Mouse (Mus musculus) hindbrain, embryonic 16.5 days (tissue): ENCODE measurements around the gene Aldh3b1. TPM values are rescaled to one million over a fixed set of nuclear protein-coding genes. Genes with fewer than 3 reads are reported as not detected.

Experiments
- ATAC-seq: fragments of 200-750 bp; cut with Nextera tagmentation; 2 replicates; pipeline ENCODE4 v1.8.0; 2017; ENCODE audit warnings: moderate TSS enrichment, moderate library complexity
- H3K27ac ChIP-seq: fragments of 300-500 bp; sonication (generic); 2 replicates; pipeline ENCODE4 v1.5.1; 2014; ENCODE audit warnings: low read depth, mild to moderate bottlenecking, control low read depth, low read length, moderate library complexity
- H3K27me3 ChIP-seq: fragments of 300-500 bp; sonication (generic); replicated peaks from 2 replicates; pipeline ENCODE4 v1.6.1; 2014; ENCODE audit warnings: low read length; ENCODE audit not compliant: control insufficient read depth, insufficient read depth
- H3K36me3 ChIP-seq: fragments of 300-500 bp; sonication (generic); 2 replicates; pipeline ENCODE4 v1.6.1; 2014; ENCODE audit warnings: mild to moderate bottlenecking, low read length, moderate library complexity, mixed read lengths; ENCODE audit not compliant: control insufficient read depth, insufficient read depth
- H3K4me1 ChIP-seq: fragments of 300-500 bp; sonication (generic); 2 replicates; pipeline ENCODE4 v1.6.1; 2014; ENCODE audit warnings: low read depth, low read length; ENCODE audit not compliant: control insufficient read depth, insufficient read depth
- H3K4me2 ChIP-seq: fragments of 300-500 bp; sonication (generic); 2 replicates; pipeline ENCODE4 v1.6.1; 2014; ENCODE audit warnings: mild to moderate bottlenecking, low read length, control low read depth, moderate library complexity
- H3K4me3 ChIP-seq: fragments of 300-500 bp; sonication (generic); 2 replicates; pipeline ENCODE4 v1.5.1; 2014; ENCODE audit warnings: mild to moderate bottlenecking, low read length, control low read depth, moderate library complexity
- H3K9ac ChIP-seq: fragments of 300-500 bp; sonication (generic); 2 replicates; pipeline ENCODE4 v1.6.1; 2014; ENCODE audit warnings: low read depth, mild to moderate bottlenecking, control low read depth, low read length, moderate library complexity
- H3K9me3 ChIP-seq: fragments of 300-500 bp; sonication (generic); 2 replicates; pipeline ENCODE4 v1.6.1; 2014; ENCODE audit warnings: mild to moderate bottlenecking, low read length, moderate library complexity; ENCODE audit not compliant: control insufficient read depth
- WGBS: fragments of 180-500 bp; shearing (Covaris S2); extraction: QIAGEN DNeasy Blood & Tissue Kit; methylation state at CpG from one replicate; pipeline ENCODE4 v1.1.7; 2014; 5-methylcytosine and 5-hydroxymethylcytosine counted together
- polyA plus RNA-seq: library from polyadenylated mRNA; unstranded; fragments of >200 nt; fragmentation: Nextera tagmentation; extraction: Ambion mirVana; gene quantifications from 2 replicates; pipeline ENCODE4 v1.2.1, GENCODE M21; 2015

Aldh3b1 gene
- polyA plus RNA-seq, 1 experiment from 2014 or later: 3.1 TPM

- Histone ChIP-seq H3K27ac (no peak within 1 kb of the TSS), H3K4me3 (peak within 1 kb of the TSS; percentile 47), H3K9me3 (no peaks in the 10 kb centered on the region), H3K36me3 (peaks cover 15% of the 10 kb centered on the region), H3K27me3 (no peaks in the 10 kb centered on the region), H3K4me2 (peak within 1 kb of the TSS; percentile 74), H3K4me1 (peaks cover 13% of the 10 kb centered on the region), H3K9ac (peak within 1 kb of the TSS; percentile 65)
- WGBS: 7% methylated on average over 35 of the region's 36 CpGs
- peak; percentile 81 for ATAC-seq
Observed at GRCm38 (mm10) chr19:3906795-3907786, 22.5 kb downstream of the Aldh3b1 start, which contains the start of gene Tcirg1. Gene Tcirg1 (minus strand): TSS chr19:3907133.

DNA sequence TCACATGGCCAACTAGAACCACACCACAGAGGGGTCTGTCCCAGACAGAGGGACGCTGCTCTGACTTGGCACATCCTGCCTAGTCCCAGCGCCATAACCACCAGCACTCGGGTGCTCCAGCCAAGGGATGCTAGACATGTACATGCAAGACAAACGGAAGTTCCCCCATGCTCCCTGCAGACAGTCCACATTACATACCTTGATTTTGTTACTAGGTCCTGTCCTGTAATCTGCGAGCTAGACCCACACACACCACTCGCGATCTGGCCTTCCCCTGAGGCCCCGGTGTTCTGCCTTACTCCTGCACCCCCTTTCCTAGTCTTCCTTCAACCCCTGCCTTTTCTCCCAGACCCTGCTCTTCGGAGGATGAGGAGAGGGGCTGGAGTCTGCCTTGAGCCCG is 23.3 kb downstream of the Aldh3b1 start:
- peaks cover 6% of the 10 kb centered on the region; the same call in 1 of the 2 replicates for H3K4me1 ChIP-seq
- no peak overlapping the region for H3K27ac ChIP-seq
- no peaks in the 10 kb centered on the region for H3K9me3 ChIP-seq
- H3K27me3 ChIP-seq: no peaks in the 10 kb centered on the region
- peak overlapping the region; percentile 47 for H3K4me3 ChIP-seq
- 55% methylated on average over 10 of the region's 10 CpGs for WGBS
- peaks cover 15% of the 10 kb centered on the region for H3K36me3 ChIP-seq
- ATAC-seq: 0 out of 2 replicates have a peak, but pooled peaks have one; percentile 0
- H3K4me2 ChIP-seq: peak overlapping the region; percentile 74
- H3K9ac ChIP-seq: peak overlapping the region; percentile 65

- WGBS: 61% methylated on average over 6 of the region's 6 CpGs
- H3K27ac ChIP-seq: peak overlapping the region; percentile 63
Observed at GRCm38 (mm10) chr19:3905261-3905969, 24.2 kb downstream of the Aldh3b1 start.

GRCm38 (mm10) chr19:3904363-3904675 is 25.3 kb downstream of the Aldh3b1 start:
- Histone ChIP-seq H3K27ac (no peak overlapping the region), H3K4me1 (peaks cover 6% of the 10 kb centered on the region; the same call in 1 of the 2 replicates), H3K9ac (no peak overlapping the region), H3K27me3 (no peaks in the 10 kb centered on the region), H3K9me3 (no peaks in the 10 kb centered on the region), H3K4me2 (no peak overlapping the region), H3K36me3 (peaks cover 7% of the 10 kb centered on the region), H3K4me3 (no peak overlapping the region)
- ATAC-seq: no peak
- WGBS: 77% methylated on average over 10 of the region's 10 CpGs

More at GRCm38 (mm10) chr19:3905261-3905969, 24.2 kb downstream of the Aldh3b1 start:
- peak overlapping the region; percentile 74 for H3K4me2 ChIP-seq
- no peak overlapping the region for H3K4me3 ChIP-seq
- H3K4me1 ChIP-seq: peaks cover 6% of the 10 kb centered on the region; the same call in 1 of the 2 replicates
- H3K27me3 ChIP-seq: no peaks in the 10 kb centered on the region
- peaks cover 13% of the 10 kb centered on the region for H3K36me3 ChIP-seq
- H3K9ac ChIP-seq: peak overlapping the region; percentile 2; the same call in 1 of the 2 replicates
- no peaks in the 10 kb centered on the region for H3K9me3 ChIP-seq
- ATAC-seq: no peak

- Histone ChIP-seq H3K9ac (no peak overlapping the region), H3K4me3 (no peak overlapping the region), H3K27ac (no peak overlapping the region), H3K9me3 (no peaks in the 10 kb centered on the region), H3K4me1 (peaks cover 6% of the 10 kb centered on the region; the same call in 1 of the 2 replicates), H3K36me3 (peaks cover 2% of the 10 kb centered on the region), H3K27me3 (no peaks in the 10 kb centered on the region), H3K4me2 (no peak overlapping the region)
- 71% methylated on average over 25 of the region's 25 CpGs for WGBS
- ATAC-seq: no peak
Observed at GRCm38 (mm10) chr19:3903648-3904362, 25.8 kb downstream of the Aldh3b1 start.

- ATAC-seq: no peak
- Histone ChIP-seq H3K4me1 (peaks cover 6% of the 10 kb centered on the region; the same call in 1 of the 2 replicates), H3K4me2 (no peak overlapping the region), H3K27me3 (no peaks in the 10 kb centered on the region), H3K9me3 (no peaks in the 10 kb centered on the region), H3K4me3 (no peak overlapping the region), H3K27ac (no peak overlapping the region), H3K9ac (no peak overlapping the region), H3K36me3 (no peaks in the 10 kb centered on the region)
- WGBS: 78% methylated on average over 12 of the region's 12 CpGs
Observed at GRCm38 (mm10) chr19:3902966-3903365, 26.6 kb downstream of the Aldh3b1 start.

DNA sequence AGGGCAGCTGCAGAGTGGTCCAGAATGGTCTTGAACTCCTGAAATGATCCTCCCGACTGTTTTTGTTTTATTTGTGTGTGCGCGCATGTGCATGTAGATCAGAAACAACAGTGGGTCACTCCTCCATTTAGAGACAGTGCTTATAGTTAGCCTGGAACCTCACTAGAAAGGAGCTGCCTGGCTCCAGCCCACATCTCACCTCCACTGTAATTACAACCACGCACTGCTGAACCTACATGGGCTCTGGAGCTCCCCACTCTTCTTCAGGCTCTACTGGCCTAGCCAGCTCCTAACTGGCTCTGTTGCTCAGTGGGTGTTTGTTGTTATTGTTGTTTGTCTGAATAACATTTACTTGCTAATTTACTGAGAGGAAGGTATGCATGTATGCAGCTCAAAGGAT is 30.0 kb downstream of the Aldh3b1 start:
- no peaks in the 10 kb centered on the region for H3K9me3 ChIP-seq
- WGBS: 97% methylated on average over 4 of the region's 4 CpGs
- peaks cover 8% of the 10 kb centered on the region; the same call in 1 of the 2 replicates for H3K36me3 ChIP-seq

GRCm38 (mm10) chr19:3898952-3899351 is 30.7 kb downstream of the Aldh3b1 start:
- H3K36me3 ChIP-seq: peaks cover 14% of the 10 kb centered on the region
- no peak overlapping the region for H3K4me3 ChIP-seq
- no peak overlapping the region for H3K4me2 ChIP-seq
- WGBS: 86% methylated on average over 7 of the region's 7 CpGs
- no peaks in the 10 kb centered on the region for H3K27me3 ChIP-seq
- no peaks in the 10 kb centered on the region for H3K9me3 ChIP-seq
- no peak overlapping the region for H3K9ac ChIP-seq
- H3K27ac ChIP-seq: no peak overlapping the region
- peaks cover 3% of the 10 kb centered on the region for H3K4me1 ChIP-seq
- no peak for ATAC-seq

More for the DNA sequence above, 30.0 kb downstream of the Aldh3b1 start:
- ATAC-seq: no peak
- no peak overlapping the region for H3K9ac ChIP-seq
- H3K27me3 ChIP-seq: no peaks in the 10 kb centered on the region
- H3K4me1 ChIP-seq: peaks cover 3% of the 10 kb centered on the region
- no peak overlapping the region for H3K4me2 ChIP-seq
- no peak overlapping the region for H3K4me3 ChIP-seq
- no peak overlapping the region for H3K27ac ChIP-seq
